Mouse (Mus musculus) R1 (cell line): ENCODE measurements around the gene Col25a1.
A peak's percentile ranks its signal among the peaks of the same experiment; 100 is the strongest.

Experiments used
- DNase-seq: peaks from one replicate; pipeline ENCODE4 v3.0.0-alpha.2; 2018; ENCODE audit warnings: low read depth, low spot score

Col25a1 gene

GRCm38 (mm10) chr3:130443842-130444627 lies 312.7 kb downstream of the Col25a1 start:
- DNase-seq: no peak

- DNase-seq: no peak
Observed at GRCm38 (mm10) chr3:130449864-130450263, 318.6 kb downstream of the Col25a1 start.

- no peak for DNase-seq
Observed at GRCm38 (mm10) chr3:130465371-130465770, 334.1 kb downstream of the Col25a1 start.

GRCm38 (mm10) chr3:130473211-130473768 lies 342.0 kb downstream of the Col25a1 start:
- DNase-seq: no peak

- no peak for DNase-seq
Observed at GRCm38 (mm10) chr3:130473970-130474369, 342.7 kb downstream of the Col25a1 start.

GRCm38 (mm10) chr3:130482513-130482912 lies 351.2 kb downstream of the Col25a1 start:
- no peak for DNase-seq

GRCm38 (mm10) chr3:130488839-130489238 lies 357.5 kb downstream of the Col25a1 start:
- no peak for DNase-seq

- DNase-seq: peak; percentile 48
Observed at GRCm38 (mm10) chr3:130494192-130494591, 362.9 kb downstream of the Col25a1 start.

GRCm38 (mm10) chr3:130494665-130495396 lies 363.5 kb downstream of the Col25a1 start:
- DNase-seq: peak; percentile 64

DNA sequence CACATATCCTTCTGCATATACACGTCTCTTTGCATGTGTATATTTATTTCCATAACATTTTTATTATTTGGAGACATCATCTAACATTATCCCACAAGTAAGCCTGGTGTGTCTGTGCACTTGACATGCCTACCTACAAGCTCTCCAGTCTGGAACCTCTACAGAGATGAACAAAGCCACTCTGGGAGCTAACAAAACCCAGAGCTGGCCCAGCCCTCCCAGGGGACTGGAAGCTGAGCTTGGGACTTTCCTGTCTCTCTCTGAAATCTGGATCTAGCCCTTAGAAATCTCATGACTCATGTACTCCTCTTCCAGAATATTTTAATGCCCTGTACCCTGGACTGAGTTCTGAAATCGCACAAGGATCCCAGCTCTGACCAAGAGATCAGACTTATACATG lies 365.7 kb downstream of the Col25a1 start:
- DNase-seq: no peak

DNA sequence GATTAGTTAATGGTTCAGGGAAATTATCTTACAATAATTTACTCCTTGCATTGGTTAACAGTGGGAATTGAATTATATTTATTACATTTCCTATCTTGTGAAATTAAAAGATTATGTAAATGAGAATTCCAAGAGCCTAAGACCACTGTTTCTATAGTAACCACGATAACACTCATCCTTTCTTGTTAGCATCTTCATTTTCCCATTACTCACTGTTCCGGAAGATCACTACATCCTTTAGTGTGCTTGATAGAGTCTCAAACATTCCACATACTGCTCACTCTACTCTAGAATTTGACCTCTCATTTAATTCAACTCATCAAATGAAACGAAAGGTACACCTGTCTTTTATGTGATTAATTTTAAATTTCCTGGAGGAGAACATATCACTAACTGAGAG lies 370.4 kb downstream of the Col25a1 start:
- DNase-seq: no peak

- no peak for DNase-seq
Observed at GRCm38 (mm10) chr3:130508330-130508729, 377.0 kb downstream of the Col25a1 start.

DNA sequence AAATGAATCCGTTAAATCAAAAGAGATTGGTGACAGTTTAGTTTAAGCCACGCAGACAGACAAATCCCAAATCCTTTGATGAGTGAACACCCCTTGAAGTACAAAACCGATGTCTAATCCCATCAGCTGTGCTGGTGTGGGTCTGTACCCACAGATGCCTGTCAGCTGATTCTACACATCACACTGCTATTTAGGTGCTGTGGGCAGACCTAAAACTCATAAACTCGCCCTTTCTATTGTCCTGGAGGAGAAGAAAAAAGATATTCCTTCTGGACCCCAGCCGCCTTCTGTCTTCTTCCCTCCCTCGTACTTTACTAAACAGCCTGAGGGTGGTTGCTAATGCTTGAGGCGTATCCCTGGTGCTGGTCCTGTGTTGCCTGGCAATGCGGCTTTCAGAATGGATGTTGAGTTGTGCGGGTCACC lies 387.2 kb downstream of the Col25a1 start:
- DNase-seq: no peak

DNA sequence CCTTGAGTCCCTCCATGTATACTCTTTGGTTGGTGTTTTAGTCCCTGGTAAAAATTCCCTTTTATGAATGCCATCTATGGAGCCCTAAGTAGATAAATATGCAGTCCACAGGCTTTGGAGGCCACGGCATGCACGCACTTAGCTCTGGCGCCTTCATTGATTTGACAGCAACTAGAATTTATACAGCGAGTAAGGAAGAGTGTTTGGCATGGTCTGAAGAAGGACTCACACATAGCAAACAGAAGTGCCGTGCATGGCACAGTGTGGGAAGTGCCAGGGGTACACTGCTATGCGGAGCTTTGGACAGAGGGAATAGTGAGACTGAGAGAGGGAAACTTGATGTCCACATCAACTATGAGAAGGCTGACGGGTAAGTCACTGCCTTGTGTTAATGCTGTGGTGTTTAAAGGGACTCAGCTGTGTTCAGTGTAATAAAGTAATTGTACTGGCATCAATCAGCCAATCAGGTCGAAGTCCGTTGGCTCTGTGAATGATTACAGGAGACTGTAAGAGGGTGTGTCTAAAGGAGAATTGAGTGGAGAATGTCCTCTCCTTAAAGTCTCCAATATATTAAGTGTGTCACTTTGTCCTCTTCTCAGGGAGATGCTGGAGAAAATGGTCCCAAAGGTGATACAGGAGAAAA lies 390.7 kb downstream of the Col25a1 start:
- no peak for DNase-seq

DNA sequence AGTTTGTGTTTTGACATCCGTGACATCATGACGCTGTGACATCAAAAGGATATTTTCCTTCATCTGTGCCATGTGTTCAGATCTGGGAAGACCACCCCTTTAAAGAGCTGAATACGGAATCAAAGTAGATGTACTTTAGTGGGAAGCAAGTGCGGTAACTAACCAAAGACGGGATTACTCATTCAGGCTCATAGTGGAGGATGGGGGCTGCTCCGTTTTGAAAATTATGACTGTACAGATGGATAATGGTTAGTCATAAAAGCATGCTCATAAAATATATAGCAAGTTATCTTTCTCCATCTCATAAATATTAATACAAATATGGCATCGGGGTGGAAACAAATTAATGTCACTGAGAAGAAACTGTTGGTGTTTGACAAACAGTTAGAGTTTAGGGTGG lies 391.7 kb downstream of the Col25a1 start:
- DNase-seq: no peak

DNA sequence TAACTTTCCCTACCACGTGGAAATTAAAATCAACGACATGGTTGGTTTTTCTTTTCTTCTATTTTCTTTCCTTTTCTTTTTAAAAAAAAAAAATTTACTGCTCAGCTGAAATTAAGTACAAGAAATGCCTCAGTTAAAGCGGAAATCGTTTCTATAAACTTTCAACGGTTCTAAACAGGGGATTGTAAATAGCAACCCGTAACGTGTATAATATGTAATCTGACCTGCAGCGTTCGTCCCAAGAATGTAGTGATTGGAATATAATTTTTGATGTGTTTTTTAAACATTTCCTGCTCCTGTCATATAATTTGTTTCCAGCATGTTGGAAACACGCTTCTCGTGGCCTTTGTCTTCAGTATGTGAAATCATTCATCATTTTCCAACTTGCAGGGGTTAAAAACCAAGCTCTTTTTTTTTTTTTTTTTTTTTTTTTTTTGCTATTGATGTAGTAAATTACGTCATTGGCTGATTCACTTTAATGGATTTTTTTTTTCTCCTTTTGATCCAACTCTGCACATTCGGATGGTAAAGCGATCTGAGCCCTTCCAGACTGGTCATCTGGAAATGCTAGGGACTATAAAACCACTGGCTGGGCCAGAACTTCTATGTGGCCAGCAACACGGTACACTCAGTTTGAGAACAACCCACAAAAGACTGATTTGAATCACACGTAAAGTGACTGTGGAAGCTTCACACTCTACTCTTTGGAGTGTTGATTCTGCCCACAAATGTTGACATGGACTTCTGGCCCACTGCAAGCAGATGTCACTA lies 393.3 kb downstream of the Col25a1 start:
- no peak for DNase-seq

DNA sequence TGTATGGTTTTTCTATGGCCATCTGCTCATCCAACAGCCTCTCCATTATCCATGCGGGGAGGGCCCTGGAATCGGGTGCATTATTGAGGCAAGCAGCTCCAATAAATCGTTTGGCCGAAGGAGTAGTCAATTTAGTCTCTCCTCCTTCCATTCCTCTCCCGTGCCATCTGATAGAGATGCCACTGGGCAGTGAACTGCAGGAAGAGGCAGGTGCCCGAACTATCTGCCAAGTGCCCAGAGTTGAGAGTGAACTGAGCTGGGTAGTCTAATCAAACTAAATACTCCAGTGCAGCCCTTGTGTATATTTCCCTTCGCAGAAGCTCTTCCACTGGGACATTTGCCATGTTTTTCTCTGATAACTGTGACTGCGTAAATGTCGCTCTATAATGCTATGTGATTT lies 403.7 kb downstream of the Col25a1 start:
- DNase-seq: no peak

DNA sequence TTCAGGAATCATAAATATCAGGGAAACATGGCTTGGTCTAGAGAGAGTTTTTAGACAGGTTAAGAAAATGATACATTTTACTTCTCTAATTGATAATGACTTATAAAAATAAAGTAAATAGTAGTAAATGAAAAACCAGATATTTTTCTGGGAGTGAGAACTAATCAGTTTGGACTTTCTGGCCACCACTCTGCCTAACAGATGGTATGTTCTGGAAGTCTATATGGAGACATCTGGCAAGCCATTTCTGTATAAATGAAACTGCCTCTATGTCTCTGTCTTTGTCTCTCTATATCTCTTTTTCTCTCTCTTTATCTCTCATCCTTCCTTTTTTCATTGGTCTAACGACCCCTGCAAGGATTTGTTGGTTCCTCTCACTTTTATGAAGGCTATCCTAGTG lies 410.2 kb downstream of the Col25a1 start:
- DNase-seq: no peak

DNA sequence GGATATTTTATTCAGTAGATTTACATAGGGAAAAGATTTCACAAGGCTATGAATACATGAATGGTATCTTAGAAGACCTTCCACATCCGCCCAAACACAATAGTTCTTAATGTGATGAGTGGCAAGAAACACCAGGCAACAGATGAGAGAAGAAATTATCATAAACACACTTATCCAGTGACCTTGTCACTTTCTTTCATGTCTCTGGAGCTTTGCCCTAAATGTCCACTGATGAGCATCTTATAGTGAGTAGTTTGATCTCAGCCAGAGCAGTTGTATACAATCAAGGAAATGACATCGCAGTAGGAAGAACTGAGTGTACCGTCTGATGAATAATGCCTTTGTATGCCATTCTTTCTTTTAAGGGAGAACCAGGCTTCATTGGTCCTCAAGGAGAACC lies 414.7 kb downstream of the Col25a1 start:
- no peak for DNase-seq

DNA sequence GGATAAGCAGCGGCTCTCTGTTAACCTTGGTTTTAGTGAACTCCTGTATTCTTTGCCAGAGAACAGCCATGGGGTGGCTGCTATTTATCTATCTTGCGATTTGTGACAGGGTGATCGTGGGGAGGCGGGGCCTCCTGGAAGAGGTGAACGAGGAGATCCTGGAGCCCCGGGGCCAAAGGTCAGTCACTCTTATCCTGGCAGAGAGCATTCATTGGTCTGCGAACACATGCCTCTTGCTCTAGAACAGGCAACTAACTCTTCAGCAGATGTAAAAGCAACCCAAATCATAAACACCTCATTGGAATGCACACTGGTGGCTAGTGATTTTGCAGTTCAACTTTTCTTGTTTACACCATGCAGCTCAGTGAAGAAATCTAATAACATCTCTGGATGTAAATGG lies 417.8 kb downstream of the Col25a1 start:
- DNase-seq: no peak

DNA sequence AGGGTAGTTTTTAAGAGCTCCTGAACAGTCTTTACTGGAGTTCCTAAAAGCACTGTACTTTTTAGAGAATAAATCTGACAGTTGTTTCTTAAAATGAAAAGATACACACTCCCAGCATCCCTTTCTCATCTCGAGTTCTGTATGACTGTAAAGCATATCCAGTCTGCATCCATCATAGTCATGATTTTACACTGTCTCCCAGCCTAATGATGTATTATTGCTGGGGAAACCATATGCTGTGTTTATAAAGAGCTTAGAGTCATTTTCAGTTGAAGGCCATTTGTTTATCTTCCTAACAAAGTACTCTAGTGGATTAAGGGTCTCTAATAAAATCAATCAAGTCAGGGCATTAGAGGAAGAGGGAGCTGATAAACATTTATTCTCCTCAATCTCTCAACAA lies 425.0 kb downstream of the Col25a1 start:
- no peak for DNase-seq
